Mouse (Mus musculus): ENCODE measurements around the gene Trim11. TPM values are rescaled to one million over a fixed set of nuclear protein-coding genes. Genes with fewer than 3 reads are reported as not detected.
A peak's percentile ranks its signal among the peaks of the same experiment; 100 is the strongest.

Trim11 gene
- 10 to 100 TPM; 32.5 to 35.5 TPM for total RNA-seq (2021)
- long read RNA-seq, experiment 1, partial matches to known transcripts: 8 of 35 reads
- long read RNA-seq, experiment 1, other reads (novel, unspliced or antisense): 27 of 35 reads
- long read RNA-seq, experiment 2, partial matches to known transcripts: 11 of 35 reads
- long read RNA-seq, experiment 2, other reads (novel, unspliced or antisense): 24 of 35 reads

GRCm38 (mm10) chr11:58978027-58978705 is at the start of gene Trim11:
TSS of gene Trim11 (plus strand) at chr11:58978093.
- no peak for TF ChIP-seq CTCF (conservative IDR thresholded peaks at IDR 0.05)
- peak in 1 of 2 experiments; percentile 67 for DNase-seq (ENCODE audit: low spot score in 2 of 2)
- peak within 1 kb of the TSS; percentile 95 for H3K27ac ChIP-seq
- H3K4me3 ChIP-seq: peak within 1 kb of the TSS; percentile 67

DNA sequence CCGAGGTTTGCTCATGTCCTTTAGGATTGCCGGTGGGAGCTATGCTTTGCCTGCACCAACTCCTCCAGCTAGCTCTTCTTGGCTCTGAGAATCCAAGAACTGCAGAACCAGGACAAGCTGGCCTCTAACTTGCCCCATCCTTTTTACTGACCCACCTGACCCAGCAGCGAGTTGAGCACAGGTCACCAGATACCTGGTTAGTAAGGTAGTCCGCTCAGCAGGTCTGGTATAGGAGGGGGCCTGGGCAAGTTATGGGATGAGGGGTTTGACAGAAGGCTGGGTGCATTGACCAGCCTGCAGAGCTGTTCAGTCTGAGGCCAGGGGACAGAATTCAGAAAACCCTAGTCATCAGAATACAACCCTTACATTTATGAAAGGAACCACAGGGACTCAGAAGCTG is 48.8 kb upstream of the Trim11 start:
- no peak for DNase-seq (ENCODE audit: low spot score in 2 of 2)
- Histone ChIP-seq H3K4me3 (no peak overlapping the region), H3K27ac (no peak overlapping the region)
- TF ChIP-seq CTCF (conservative IDR thresholded peaks at IDR 0.05): no peak

DNA sequence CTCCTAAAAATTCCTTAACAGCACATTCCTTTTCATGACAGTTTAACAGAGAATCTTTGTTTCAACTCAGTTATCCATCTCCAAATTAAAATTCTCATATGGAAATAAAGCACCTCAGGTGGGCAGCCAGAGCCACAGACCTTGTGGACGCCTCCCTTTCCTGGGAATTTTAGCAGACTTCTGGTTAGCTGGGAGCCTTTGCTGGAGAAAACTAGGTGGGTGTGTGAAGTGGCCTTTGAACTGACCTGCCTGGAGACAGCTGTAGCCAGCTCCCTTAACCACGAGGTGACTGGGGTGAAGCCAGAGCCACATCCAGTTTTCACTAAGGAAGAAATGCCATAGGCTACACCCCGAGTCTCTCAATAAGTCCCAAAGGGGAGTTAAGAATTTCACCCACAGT is 48.3 kb upstream of the Trim11 start:
- no peak overlapping the region for H3K4me3 ChIP-seq
- TF ChIP-seq CTCF (conservative IDR thresholded peaks at IDR 0.05): no peak
- no peak for DNase-seq (ENCODE audit: low spot score in 2 of 2)
- no peak overlapping the region for H3K27ac ChIP-seq

- Histone ChIP-seq H3K4me3 (no peak overlapping the region), H3K27ac (no peak overlapping the region)
- DNase-seq (ENCODE audit: low spot score in 2 of 2): no peak
- 0 out of 2 replicates have a peak, but pooled peaks have one; percentile 15 for TF ChIP-seq CTCF (conservative IDR thresholded peaks at IDR 0.05)
These were observed 47.6 kb upstream of the Trim11 start for GRCm38 (mm10) chr11:58930254-58930653.

DNA sequence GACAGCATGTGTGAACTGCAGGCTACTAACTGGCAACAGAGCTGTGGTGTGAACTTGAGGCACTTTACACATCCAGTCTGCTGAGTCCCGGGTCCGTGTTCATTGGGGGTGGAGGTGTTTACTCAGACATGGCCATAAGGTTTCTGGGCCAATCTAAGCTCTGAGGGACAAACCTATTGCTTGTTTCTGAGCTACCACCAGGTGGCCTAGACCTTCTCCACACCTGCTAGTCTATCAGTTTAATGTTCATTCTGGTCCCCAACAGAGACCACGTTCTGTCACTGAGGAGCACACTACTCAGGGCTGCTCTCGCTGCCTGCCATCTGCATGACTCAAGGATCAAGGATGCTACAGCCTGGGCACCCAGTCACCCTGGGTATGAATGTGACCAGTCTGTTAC is 46.3 kb upstream of the Trim11 start:
- H3K4me3 ChIP-seq: no peak overlapping the region
- TF ChIP-seq CTCF (conservative IDR thresholded peaks at IDR 0.05): peak; percentile 46
- no peak overlapping the region for H3K27ac ChIP-seq
- DNase-seq (ENCODE audit: low spot score in 2 of 2): no peak

GRCm38 (mm10) chr11:58937909-58938308 is 40.0 kb upstream of the Trim11 start:
- no peak for DNase-seq (ENCODE audit: low spot score in 2 of 2)
- no peak for TF ChIP-seq CTCF (conservative IDR thresholded peaks at IDR 0.05)
- Histone ChIP-seq H3K27ac (peak overlapping the region; percentile 98), H3K4me3 (peak overlapping the region; percentile 63)

DNA sequence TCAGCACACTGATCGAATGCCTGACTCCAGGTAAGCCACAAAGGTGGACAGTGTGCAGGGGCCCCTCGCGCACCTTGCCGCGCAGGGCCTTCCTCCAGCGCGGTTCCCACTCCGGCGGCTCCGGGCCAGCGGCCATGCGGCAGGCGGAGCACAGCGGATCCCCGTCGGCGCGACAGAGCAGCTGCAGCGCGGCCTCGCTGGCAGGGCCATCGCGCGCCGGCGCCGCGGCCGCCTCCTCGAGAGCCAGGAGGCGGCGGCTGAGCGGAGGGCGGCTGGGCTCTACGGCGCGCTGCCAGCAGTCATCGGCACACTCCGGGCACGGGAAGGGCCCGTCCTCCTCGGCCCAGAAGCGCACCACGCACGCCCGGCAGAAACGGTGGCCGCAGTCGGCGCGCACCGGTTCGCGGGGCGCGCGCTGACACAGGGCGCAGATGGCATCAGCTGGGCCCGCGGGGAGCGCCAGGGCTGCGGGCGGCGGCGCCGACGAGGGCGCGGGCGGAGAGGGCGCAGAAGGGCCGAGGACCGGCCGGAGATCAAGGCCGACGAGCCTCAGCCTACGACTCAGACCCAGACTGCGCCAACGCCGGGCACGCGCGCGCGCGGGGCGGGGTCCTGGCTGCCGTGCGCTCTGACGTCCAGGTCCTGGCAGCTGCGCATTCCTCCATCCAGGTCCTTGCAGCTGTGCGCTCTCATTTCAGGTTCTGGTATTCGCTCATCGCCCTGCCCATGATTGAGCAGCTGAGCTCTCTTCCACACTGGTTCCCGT is 39.4 kb upstream of the Trim11 start, which contains the start of gene Rnf187:
Gene Rnf187 (minus strand): TSS at position 595 of the 766 bp plus-strand sequence.
- Histone ChIP-seq H3K4me3 (peak within 1 kb of the TSS; percentile 63), H3K27ac (peak within 1 kb of the TSS; percentile 98)
- peak; percentile 91 to 92 for DNase-seq (ENCODE audit: low spot score in 2 of 2)
- no peak for TF ChIP-seq CTCF (conservative IDR thresholded peaks at IDR 0.05)

GRCm38 (mm10) chr11:58939088-58939439 is 38.8 kb upstream of the Trim11 start:
- Histone ChIP-seq H3K4me3 (peak overlapping the region; percentile 63), H3K27ac (peak overlapping the region; percentile 98)
- no peak for TF ChIP-seq CTCF (conservative IDR thresholded peaks at IDR 0.05)
- DNase-seq (ENCODE audit: low spot score in 2 of 2): no peak

DNA sequence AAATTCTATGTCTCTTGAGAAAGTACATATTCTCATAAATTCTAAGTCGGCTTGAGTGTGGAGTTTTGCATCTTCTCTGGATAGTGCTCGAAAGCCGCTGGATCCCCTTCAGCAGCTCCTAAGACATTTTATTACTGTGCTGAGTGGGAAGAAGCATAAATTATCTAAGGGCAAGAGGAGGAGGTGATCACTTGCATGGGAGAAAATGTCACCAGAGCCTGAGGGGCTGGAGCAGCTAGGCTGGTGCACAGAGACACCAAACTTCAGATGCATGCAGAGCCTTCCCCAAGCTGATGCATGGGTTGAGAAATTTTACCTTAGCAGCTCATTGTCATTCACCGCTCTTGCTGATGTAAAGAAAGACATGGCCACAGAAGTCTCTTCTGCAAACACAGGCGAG is 33.8 kb upstream of the Trim11 start:
- no peak for DNase-seq (ENCODE audit: low spot score in 2 of 2)
- TF ChIP-seq CTCF (conservative IDR thresholded peaks at IDR 0.05): no peak
- no peak overlapping the region for H3K27ac ChIP-seq
- no peak overlapping the region for H3K4me3 ChIP-seq

DNA sequence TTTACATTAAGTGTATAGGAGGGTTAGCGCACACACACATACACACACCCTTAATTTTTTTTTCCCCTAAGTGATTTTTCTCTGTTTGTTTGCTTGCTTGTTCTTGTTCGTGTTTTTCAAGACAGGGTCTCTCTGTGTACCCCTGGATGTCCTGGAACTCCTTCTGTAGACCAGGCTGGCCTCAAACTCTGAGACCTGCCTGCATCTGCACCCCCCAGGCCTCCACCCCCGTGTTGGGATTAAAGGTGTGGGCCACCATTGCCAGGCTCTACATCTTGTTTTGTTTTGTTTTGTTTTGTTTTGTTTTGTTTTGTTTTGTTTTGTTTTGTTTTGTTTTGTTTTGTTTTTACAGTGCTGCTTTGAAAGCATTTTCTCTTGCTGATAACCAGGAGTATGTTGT is 30.6 kb upstream of the Trim11 start:
- TF ChIP-seq CTCF (conservative IDR thresholded peaks at IDR 0.05): no peak
- no peak for DNase-seq (ENCODE audit: low spot score in 2 of 2)
- Histone ChIP-seq H3K27ac (peak overlapping the region; percentile 95), H3K4me3 (peak overlapping the region; percentile 77; the same call in 1 of the 2 replicates)

GRCm38 (mm10) chr11:58947798-58948528 is 29.9 kb upstream of the Trim11 start:
- DNase-seq (ENCODE audit: low spot score in 2 of 2): peak in 1 of 2 experiments; percentile 28
- H3K4me3 ChIP-seq: peak overlapping the region; percentile 77

More at GRCm38 (mm10) chr11:58947798-58948528, 29.9 kb upstream of the Trim11 start:
- no peak for TF ChIP-seq CTCF (conservative IDR thresholded peaks at IDR 0.05)
- peak overlapping the region; percentile 95 for H3K27ac ChIP-seq
